Mouse (Mus musculus) cortical plate, adult 2 months (tissue): ENCODE measurements around the gene Pi4kb.

Experiments
- CTCF ChIP-seq: fragments of 200-500 bp; IDR thresholded peaks from 2 replicates; pipeline ENCODE4 v1.5.1; 2011; ENCODE audit warnings: mild to moderate bottlenecking, control low read depth, low read length; ENCODE audit not compliant: insufficient read depth; ENCODE audit errors: extremely low read depth
- POLR2A ChIP-seq: fragments of 200-500 bp; IDR thresholded peaks from 2 replicates; pipeline ENCODE4 v1.6.1; 2011; ENCODE audit warnings: mild to moderate bottlenecking, low read length, control low read depth; ENCODE audit not compliant: insufficient read depth; ENCODE audit errors: extremely low read depth

DNA sequence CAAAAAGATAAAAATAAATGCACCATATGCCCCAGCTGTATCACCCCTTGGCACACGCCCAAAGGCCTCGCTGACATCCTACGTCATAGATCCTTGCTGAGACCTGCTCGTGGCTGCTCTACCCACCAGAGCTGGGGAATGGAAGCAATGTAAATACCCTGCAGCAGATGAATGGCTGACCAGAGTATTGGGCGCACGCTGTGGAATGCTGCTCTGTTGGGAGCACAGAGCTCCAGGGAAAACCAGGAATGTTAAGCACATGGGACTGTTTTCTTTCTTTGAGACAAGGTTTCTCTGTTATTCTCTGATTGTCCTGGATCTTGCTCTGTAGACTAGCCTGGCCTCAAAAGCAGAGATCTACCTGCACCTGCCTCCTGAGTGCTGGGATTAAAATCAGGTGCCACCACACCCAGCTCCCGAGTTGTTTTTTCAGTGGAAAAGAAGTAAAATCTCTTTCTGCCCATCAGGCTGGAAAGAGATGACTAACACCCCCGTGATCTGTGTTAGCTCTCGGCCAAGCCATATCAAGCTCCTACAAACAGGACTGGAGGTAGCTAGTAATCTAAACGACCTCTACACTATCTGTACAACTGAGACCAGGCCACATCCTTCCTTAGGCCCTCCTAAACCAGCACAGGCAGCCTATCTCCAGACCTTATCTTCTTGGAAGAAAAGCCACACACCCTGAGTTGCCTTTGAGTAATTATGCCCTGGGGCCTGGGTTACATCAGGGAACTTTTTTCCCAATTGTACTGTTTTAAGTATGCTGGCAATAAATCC is 80.1 kb downstream of the Pi4kb start:
- TF ChIP-seq POLR2A = no peak
- no peak for TF ChIP-seq CTCF
